Mouse (Mus musculus): ENCODE measurements at regions not wholly inside any gene's neighbourhood (a gene's known extent, or its start where the extent isn't known, plus 50 kb on each side); places are given as distances from the start of the nearest gene placed in this dataset.
A peak's percentile ranks its signal among the peaks of the same experiment; 100 is the strongest.

DNA sequence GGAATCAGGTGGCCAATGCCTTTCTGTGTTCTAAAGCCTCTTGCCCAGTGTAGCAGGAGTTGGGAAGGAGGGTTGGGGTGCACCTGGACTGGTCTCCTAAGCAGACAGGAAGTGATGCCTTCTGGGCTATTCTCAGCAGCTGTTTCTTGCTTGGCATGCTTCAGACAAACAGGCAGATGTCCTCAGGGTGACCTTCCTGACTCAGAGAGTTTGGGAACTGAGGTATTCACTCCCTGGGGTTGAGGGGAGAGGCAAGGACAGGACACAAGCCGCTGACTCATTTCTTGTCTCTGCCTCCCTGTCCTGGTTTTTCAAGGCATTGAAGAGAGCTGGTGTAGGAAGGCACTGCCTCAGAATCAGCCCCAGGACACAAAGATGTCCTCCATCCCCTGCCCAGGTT, 471.4 kb downstream of the Bnc2 start:
- DNase-seq (ENCODE audit: low spot score, missing footprints) (peak; percentile 75), ATAC-seq (ENCODE audit: low FRiP score) (no peak)
- H3K27me3 ChIP-seq (ENCODE audit: control insufficient read depth, insufficient read depth, low read length): no peaks in the 10 kb centered on the region
- no peak overlapping the region for H3K27ac ChIP-seq (ENCODE audit: low read depth, low read length)
- no peak overlapping the region for H3K4me2 ChIP-seq
- no peaks in the 10 kb centered on the region for H3K36me3 ChIP-seq (ENCODE audit: control insufficient read depth, insufficient read depth, low read length)
- H3K4me1 ChIP-seq (ENCODE audit: control insufficient read depth, insufficient read depth, low read length): peaks cover 5% of the 10 kb centered on the region
- no peak overlapping the region for H3K4me3 ChIP-seq (ENCODE audit: low read depth, low read length)
- H3K9me3 ChIP-seq (ENCODE audit: control insufficient read depth, low read length): no peaks in the 10 kb centered on the region
- no peak overlapping the region for H3K9ac ChIP-seq (ENCODE audit: low read length)
- WGBS: 68% methylated on average over 1 of the region's 1 CpGs

DNA sequence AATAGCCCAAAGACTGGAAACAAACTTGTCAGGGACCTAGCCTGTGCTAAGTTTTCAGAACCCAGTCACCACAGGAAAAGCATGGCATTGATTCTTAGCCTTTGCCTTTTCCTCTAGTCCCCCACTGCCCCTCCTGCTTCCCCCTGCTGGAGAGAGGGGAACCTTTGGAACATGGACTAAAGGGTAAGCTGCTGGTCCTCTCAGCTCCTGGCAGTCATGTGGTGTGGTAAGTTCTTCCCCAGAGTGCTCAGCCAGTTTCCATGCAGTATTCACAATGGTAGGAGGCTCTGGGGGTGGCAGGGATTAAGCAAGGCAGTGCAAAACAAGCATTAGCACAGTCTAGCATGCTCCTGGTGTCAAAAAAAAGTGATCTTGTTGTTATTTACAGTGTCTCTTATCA, 470.3 kb downstream of the Bnc2 start:
- Histone ChIP-seq H3K9ac (ENCODE audit: low read length) (no peak overlapping the region), H3K4me2 (no peak overlapping the region), H3K27me3 (ENCODE audit: control insufficient read depth, insufficient read depth, low read length) (no peaks in the 10 kb centered on the region), H3K4me3 (ENCODE audit: low read depth, low read length) (no peak overlapping the region), H3K36me3 (ENCODE audit: control insufficient read depth, insufficient read depth, low read length) (no peaks in the 10 kb centered on the region), H3K27ac (ENCODE audit: low read depth, low read length) (no peak overlapping the region), H3K9me3 (ENCODE audit: control insufficient read depth, low read length) (no peaks in the 10 kb centered on the region), H3K4me1 (ENCODE audit: control insufficient read depth, insufficient read depth, low read length) (peaks cover 5% of the 10 kb centered on the region)
- DNase-seq (ENCODE audit: low spot score, missing footprints) (no peak), ATAC-seq (ENCODE audit: low FRiP score) (no peak)

DNA sequence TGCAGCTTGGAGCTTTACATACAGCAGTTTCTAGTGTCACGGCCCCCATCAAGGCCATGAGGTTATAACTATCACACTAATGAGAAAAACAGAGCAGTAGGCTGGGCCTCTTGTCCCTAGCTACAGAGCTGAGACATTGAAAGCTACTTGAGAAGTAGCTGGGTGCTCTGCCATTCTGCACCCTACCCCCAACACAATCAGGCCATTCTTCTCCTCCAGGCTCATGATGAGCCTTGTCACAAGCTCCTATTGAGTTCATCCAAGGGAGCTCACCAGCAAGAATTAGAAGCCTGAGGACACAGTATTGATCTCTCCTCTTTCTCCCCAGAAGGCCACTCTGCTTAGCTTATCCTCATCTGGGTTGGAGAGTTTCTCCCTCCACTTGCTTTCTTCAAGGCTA, 466.9 kb downstream of the Bnc2 start:
- H3K27ac ChIP-seq (ENCODE audit: low read depth, low read length): no peak overlapping the region
- H3K4me1 ChIP-seq (ENCODE audit: control insufficient read depth, insufficient read depth, low read length): peaks cover 10% of the 10 kb centered on the region; the same call in 1 of the 2 replicates
- H3K4me3 ChIP-seq (ENCODE audit: low read depth, low read length): no peak overlapping the region
- H3K4me2 ChIP-seq: no peak overlapping the region
- no peaks in the 10 kb centered on the region for H3K36me3 ChIP-seq (ENCODE audit: control insufficient read depth, insufficient read depth, low read length)
- no peak overlapping the region for H3K9ac ChIP-seq (ENCODE audit: low read length)
- WGBS: 85% methylated on average over 1 of the region's 1 CpGs
- H3K27me3 ChIP-seq (ENCODE audit: control insufficient read depth, insufficient read depth, low read length): no peaks in the 10 kb centered on the region
- ATAC-seq (ENCODE audit: low FRiP score): no peak
- DNase-seq (ENCODE audit: low spot score, missing footprints): no peak
- no peaks in the 10 kb centered on the region for H3K9me3 ChIP-seq (ENCODE audit: control insufficient read depth, low read length)

DNA sequence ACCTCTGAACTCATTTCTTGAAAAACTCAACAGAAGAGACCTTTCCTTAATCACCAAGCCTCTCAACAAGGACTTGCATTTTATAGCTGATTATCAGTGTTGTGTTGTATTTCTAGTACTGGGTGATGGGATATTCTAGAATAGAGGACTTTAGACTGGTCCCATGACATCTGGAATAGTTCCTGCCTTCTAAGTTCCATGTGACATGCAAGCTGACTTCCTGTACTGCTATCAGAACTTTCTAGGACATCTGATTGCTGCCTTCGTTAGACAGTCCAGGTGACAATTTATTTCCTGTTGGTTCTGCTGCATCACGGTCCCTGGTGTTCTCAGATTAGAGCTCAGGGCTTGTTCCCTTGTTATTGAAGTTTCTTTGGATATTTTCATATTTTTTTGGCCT, 465.5 kb downstream of the Bnc2 start:
- ATAC-seq (ENCODE audit: low FRiP score) (no peak), DNase-seq (ENCODE audit: low spot score, missing footprints) (no peak)
- no peak overlapping the region for H3K4me2 ChIP-seq
- peaks cover 10% of the 10 kb centered on the region; the same call in 1 of the 2 replicates for H3K4me1 ChIP-seq (ENCODE audit: control insufficient read depth, insufficient read depth, low read length)
- 83% methylated on average over 2 of the region's 2 CpGs for WGBS
- H3K9ac ChIP-seq (ENCODE audit: low read length): no peak overlapping the region
- H3K9me3 ChIP-seq (ENCODE audit: control insufficient read depth, low read length): no peaks in the 10 kb centered on the region
- H3K27ac ChIP-seq (ENCODE audit: low read depth, low read length): no peak overlapping the region
- H3K36me3 ChIP-seq (ENCODE audit: control insufficient read depth, insufficient read depth, low read length): no peaks in the 10 kb centered on the region
- H3K27me3 ChIP-seq (ENCODE audit: control insufficient read depth, insufficient read depth, low read length): no peaks in the 10 kb centered on the region
- H3K4me3 ChIP-seq (ENCODE audit: low read depth, low read length): no peak overlapping the region

DNA sequence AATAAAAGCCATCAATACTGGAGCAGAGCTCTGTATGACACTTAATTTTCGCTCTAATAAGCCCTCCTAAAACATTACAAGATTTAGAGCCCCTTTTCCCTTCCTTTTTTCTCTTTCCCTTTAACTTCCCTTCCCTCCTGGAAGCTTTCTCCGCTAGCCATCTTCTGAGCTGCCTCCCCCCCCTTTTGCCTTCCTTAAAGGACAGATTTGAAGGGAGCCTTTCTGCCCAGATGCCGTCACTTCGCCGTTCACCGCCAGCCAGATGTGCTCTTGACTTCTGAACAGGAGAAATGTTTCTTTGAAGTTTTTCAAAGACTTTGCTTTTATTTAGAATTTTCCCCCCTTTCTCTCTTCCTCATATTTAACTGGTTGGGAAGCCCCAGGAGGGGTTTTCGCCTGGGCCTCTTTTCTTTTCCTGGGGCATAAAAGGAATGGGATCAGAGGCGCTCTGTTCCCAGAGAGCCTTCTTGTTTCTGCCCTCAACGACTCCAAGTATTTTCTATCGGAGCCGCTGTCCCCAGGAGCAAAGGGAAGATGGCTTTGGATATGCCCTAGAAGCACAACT, 463.7 kb downstream of the Bnc2 start:
- WGBS: 34% methylated on average over 11 of the region's 11 CpGs

DNA sequence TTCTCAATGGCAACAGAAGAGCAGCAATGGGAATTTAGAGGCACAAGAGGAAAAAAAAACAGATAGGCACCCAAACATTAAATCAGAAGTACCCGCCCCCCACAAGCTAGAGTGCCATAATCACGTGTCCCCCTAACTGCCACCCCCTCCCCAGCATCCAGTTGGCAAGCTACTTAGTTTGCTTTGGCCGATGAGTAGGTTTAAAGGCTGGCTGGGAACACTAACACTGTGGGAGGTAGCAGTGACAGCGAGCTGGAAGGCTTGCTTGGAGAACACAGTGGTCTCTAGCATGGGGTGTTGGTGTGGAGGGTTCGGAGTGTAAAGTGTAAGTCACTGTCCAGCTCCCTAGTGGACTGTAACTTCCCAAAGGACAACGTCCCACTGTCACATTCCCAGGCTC, 463.1 kb downstream of the Bnc2 start:
- Histone ChIP-seq H3K4me3 (ENCODE audit: low read depth, low read length) (no peak overlapping the region), H3K36me3 (ENCODE audit: control insufficient read depth, insufficient read depth, low read length) (no peaks in the 10 kb centered on the region), H3K9ac (ENCODE audit: low read length) (no peak overlapping the region), H3K9me3 (ENCODE audit: control insufficient read depth, low read length) (no peaks in the 10 kb centered on the region), H3K27me3 (ENCODE audit: control insufficient read depth, insufficient read depth, low read length) (no peaks in the 10 kb centered on the region), H3K4me2 (no peak overlapping the region), H3K27ac (ENCODE audit: low read depth, low read length) (no peak overlapping the region), H3K4me1 (ENCODE audit: control insufficient read depth, insufficient read depth, low read length) (peaks cover 10% of the 10 kb centered on the region; the same call in 1 of the 2 replicates)
- no peak for ATAC-seq (ENCODE audit: low FRiP score)
- DNase-seq (ENCODE audit: low spot score, missing footprints): peak; percentile 88
- WGBS: 68% methylated on average over 6 of the region's 6 CpGs

More for the DNA sequence above, 463.7 kb downstream of the Bnc2 start:
- Histone ChIP-seq H3K9ac (ENCODE audit: low read length) (no peak overlapping the region), H3K27ac (ENCODE audit: low read depth, low read length) (no peak overlapping the region), H3K36me3 (ENCODE audit: control insufficient read depth, insufficient read depth, low read length) (no peaks in the 10 kb centered on the region), H3K4me3 (ENCODE audit: low read depth, low read length) (no peak overlapping the region), H3K4me1 (ENCODE audit: control insufficient read depth, insufficient read depth, low read length) (peaks cover 10% of the 10 kb centered on the region; the same call in 1 of the 2 replicates), H3K27me3 (ENCODE audit: control insufficient read depth, insufficient read depth, low read length) (no peaks in the 10 kb centered on the region), H3K9me3 (ENCODE audit: control insufficient read depth, low read length) (no peaks in the 10 kb centered on the region), H3K4me2 (peak overlapping the region; percentile 14; the same call in 1 of the 2 replicates)
- DNase-seq (ENCODE audit: low spot score, missing footprints) (no peak), ATAC-seq (ENCODE audit: low FRiP score) (no peak)

DNA sequence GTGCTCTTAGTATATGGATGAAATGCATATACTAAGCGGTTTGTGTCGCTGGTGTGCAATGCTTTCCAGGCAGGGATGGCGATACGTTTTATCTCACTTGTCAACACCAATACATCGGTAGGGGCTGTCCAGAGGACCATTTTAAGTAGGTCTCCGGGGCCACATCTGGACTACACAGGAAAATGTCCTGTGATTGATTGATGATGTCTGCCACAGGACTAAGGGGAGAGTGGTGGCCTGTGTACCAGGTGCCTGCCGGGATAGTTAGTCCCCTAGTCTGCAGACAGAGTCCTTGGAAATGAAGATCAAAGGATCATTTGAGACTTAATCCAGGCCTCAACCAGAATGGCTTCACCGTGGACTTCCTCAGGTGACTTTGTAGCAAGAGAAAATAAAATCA, 460.6 kb downstream of the Bnc2 start:
- DNase-seq (ENCODE audit: low spot score, missing footprints) (no peak), ATAC-seq (ENCODE audit: low FRiP score) (no peak)
- no peak overlapping the region for H3K4me3 ChIP-seq (ENCODE audit: low read depth, low read length)
- no peaks in the 10 kb centered on the region for H3K9me3 ChIP-seq (ENCODE audit: control insufficient read depth, low read length)
- H3K4me2 ChIP-seq: no peak overlapping the region
- H3K9ac ChIP-seq (ENCODE audit: low read length): no peak overlapping the region
- H3K27ac ChIP-seq (ENCODE audit: low read depth, low read length): no peak overlapping the region
- WGBS: 88% methylated on average over 8 of the region's 8 CpGs
- H3K27me3 ChIP-seq (ENCODE audit: control insufficient read depth, insufficient read depth, low read length): no peaks in the 10 kb centered on the region
- H3K4me1 ChIP-seq (ENCODE audit: control insufficient read depth, insufficient read depth, low read length): peaks cover 10% of the 10 kb centered on the region; the same call in 1 of the 2 replicates
- H3K36me3 ChIP-seq (ENCODE audit: control insufficient read depth, insufficient read depth, low read length): no peaks in the 10 kb centered on the region

DNA sequence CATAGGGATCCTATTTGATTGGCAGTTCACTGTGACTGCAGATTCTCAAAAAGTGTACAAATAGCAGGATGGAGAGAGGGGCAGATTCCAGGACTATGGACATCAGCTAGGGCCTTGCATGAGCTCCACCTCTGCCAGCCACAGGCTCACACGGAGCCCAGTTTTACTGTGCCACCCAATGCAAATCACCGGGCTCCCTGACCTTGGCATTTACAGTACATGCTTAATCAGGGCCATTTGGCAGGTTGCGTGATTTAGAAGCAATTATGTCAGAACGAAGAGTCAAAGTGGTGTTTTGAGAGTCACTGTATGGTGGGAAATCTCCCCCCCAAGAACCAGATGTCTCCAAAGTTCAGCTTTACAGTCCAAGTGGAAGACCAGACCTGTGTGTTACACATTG, 456.1 kb downstream of the Bnc2 start:
- peaks cover 6% of the 10 kb centered on the region; the same call in 1 of the 2 replicates for H3K4me1 ChIP-seq (ENCODE audit: control insufficient read depth, insufficient read depth, low read length)
- H3K36me3 ChIP-seq (ENCODE audit: control insufficient read depth, insufficient read depth, low read length): no peaks in the 10 kb centered on the region
- no peak overlapping the region for H3K4me2 ChIP-seq
- WGBS: 93% methylated on average over 4 of the region's 4 CpGs
- H3K27ac ChIP-seq (ENCODE audit: low read depth, low read length): no peak overlapping the region
- DNase-seq (ENCODE audit: low spot score, missing footprints) (no peak), ATAC-seq (ENCODE audit: low FRiP score) (no peak)
- H3K27me3 ChIP-seq (ENCODE audit: control insufficient read depth, insufficient read depth, low read length): no peaks in the 10 kb centered on the region
- H3K4me3 ChIP-seq (ENCODE audit: low read depth, low read length): no peak overlapping the region
- H3K9me3 ChIP-seq (ENCODE audit: control insufficient read depth, low read length): no peaks in the 10 kb centered on the region
- H3K9ac ChIP-seq (ENCODE audit: low read length): no peak overlapping the region

DNA sequence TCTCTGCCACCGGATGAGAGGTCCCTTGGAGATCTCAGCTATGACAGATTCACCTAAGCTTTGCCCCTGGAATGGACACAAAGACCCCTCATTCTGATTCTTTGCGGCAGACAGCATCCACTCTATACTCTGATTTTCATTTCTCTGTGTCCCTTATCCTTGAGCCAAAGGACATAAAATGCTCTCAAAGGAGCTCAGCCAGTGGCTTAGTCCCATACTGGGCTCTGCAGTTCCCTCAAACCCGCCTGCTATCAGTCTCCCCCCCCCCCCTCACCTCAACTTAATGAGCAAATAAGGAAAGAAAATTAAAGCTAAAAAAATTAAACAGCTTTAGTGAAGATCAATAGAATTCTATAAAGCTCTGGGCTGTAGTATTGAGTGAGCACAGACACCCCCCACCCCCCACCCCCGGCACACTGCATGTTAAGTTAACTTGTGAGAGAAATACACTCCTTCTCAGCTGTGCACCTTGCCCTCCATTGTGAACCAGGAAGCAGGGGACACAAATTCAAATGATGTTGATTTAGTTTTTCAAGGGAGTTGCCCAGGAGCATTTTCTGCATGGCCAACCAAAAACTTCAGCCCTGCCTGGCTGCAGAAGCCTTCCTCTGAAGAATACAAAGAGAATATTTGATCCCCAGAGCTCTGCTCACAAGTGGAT, 452.9 kb downstream of the Bnc2 start:
- Histone ChIP-seq H3K4me1 (ENCODE audit: control insufficient read depth, insufficient read depth, low read length) (peaks cover 6% of the 10 kb centered on the region; the same call in 1 of the 2 replicates), H3K9ac (ENCODE audit: low read length) (no peak overlapping the region), H3K9me3 (ENCODE audit: control insufficient read depth, low read length) (no peaks in the 10 kb centered on the region), H3K27ac (ENCODE audit: low read depth, low read length) (no peak overlapping the region), H3K36me3 (ENCODE audit: control insufficient read depth, insufficient read depth, low read length) (no peaks in the 10 kb centered on the region), H3K4me2 (no peak overlapping the region), H3K4me3 (ENCODE audit: low read depth, low read length) (no peak overlapping the region), H3K27me3 (ENCODE audit: control insufficient read depth, insufficient read depth, low read length) (no peaks in the 10 kb centered on the region)
- DNase-seq (ENCODE audit: low spot score, missing footprints) (no peak), ATAC-seq (ENCODE audit: low FRiP score) (no peak)
- WGBS: 42% methylated on average over 4 of the region's 4 CpGs
